Mouse (Mus musculus) left cerebral cortex, adult 18-20 months (tissue): ENCODE measurements at regions not wholly inside any gene's neighbourhood (a gene's known extent, or its start where the extent isn't known, plus 50 kb on each side); places are given as distances from the start of the nearest gene placed in this dataset.
"Not testable (repeated sequence)": the region's sequence is repeated elsewhere in the genome, so short reads cannot be mapped to it uniquely, and the experiment has no call there.

Experiments
- DNase-seq, 2 experiments: peaks; one replicate each; pipeline ENCODE4 v3.0.0; 2021 to 2022; ENCODE audit warnings: low spot score in 2 of 2, mixed read lengths in 1 of 2

DNA sequence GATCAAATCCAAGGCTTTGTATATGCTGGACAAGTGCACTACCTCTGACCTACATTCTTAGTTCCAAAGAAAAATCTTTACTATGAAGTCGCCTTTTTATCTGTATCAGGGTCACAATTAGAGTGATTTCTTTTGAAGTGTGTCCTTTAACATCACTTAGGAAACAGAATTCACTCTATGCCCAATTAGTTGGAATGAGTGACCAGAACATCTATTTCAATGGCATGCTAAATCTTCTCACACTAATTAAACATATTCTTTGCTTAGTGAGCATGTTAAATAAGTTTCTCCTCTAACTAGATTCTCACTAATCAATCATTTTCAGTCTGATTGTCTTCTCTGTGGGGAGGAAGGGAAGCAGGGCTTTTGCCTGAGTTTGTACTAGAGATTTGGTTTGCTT, 84.9 kb downstream of the Arl6ip6 start:
- no peak for DNase-seq

DNA sequence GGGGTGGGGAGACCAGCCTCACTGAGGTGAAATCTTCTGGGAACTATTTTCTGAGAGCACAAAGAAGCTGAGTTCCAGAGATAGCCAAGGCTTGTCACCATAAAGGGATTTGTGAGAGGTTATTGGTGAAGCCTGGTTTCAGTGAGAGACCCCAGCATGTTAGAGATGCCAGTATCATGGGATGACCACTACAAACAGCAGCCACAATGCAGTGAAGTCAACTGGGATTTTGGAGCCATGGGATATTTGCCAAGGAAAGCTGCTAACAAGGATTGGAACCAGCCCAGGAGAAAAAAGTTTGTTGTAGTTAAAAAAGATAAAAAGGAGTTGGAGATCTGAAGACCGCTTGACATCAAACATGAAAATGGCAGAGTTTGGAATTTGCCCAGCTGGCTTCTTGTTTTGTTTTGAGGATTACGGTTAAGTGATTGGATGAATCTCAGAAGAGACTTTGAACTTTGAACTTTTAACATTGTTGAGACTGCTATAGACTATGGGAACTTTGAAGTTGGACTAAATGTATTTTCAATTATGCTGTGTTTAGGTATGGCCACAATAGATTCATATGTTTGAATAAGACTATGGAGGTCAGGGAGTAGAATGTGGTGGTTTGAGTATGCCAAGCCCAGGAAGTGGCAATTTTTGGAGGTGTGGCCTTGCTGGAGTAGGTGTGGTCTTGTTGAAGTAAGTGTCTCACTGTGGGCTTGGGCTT, 110.3 kb downstream of the Arl6ip6 start:
- no peak for DNase-seq

DNA sequence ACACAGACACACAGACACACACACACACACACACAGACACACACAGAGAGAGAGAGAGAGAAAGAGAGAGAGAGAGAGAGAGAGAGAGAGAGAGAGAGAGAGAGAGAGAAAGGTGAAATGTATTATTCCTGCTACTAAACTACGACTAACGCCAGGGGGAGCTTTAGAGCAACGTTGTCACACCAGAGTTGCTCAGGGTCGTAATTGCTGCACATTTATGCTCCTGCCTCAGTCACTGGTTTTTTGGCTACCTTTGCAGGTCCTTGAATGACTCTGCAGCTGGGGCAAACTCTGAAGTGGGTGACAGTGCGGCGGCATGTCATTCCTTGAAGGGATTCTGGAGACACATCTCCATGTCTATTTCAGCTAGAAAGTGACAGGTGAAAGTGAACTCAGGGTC, 139.2 kb downstream of the Arl6ip6 start:
- peak; percentile 41 to 67 for DNase-seq

DNA sequence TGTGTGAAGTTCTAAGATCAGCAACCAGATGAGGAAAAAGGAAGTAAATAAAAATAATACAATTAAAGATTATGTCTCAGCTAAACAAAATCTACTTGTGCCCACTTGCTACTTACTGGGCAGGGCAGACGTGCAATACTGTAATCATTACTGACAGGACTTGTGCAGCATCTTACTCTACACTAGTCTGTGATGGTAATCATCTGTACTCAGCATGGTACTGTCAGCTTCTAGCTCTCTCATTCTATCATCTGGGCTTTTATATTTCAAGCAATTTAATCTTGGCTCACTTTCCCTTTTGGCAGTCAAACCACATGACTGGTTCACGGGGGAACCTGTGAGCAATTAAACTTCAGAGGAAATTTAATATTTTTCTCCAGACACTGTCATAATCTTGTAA, 167.5 kb downstream of the Arl6ip6 start:
- no peak for DNase-seq

DNA sequence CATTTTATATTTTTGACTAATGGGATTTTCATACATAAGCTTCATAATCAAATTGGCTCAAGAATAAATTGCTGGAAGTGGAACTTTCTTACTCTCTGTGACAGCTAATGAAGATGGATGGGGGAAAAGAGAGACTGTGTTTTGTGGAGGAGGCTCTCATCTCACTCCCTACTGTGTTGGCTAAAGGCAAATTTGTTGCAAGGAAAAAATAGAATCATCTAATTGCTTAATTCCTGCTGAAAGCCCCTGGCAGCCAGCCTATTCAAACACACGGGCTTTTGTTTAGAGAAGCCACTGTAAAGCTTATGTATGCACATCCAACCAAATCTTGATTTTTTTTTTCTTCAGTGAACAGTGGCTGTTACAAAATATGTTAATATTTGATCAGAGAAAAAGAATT, 190.8 kb downstream of the Arl6ip6 start:
- DNase-seq: no peak

DNA sequence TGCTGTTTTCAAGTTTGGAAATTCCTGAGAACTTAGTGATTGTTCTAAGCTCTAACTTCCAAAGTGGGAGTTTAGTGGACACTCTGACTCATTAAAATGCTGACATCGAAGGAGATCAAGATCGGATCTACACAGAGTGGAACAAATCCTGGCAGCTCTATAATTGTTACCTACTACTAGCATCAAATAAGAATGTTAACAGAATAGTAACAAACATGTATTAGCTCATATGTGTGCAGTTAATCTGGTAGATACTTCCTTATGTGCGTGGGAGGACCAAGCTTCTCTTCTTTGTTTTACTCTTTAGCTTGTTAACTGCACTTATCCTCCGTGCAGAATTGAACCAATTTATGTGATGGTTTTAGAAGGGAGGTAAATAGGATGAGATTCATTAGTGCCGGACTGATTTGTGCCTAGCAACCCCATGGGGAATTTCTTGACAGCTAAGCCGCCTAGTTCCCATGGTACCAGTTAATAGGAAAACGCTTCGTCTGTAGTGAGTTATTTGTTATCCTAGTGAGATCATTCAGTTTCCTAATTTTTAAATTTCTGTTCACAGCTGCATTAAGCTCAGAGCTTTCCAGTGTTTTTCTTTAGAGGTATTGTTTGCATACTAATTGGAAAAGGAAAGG, 193.1 kb downstream of the Arl6ip6 start:
- no peak for DNase-seq

DNA sequence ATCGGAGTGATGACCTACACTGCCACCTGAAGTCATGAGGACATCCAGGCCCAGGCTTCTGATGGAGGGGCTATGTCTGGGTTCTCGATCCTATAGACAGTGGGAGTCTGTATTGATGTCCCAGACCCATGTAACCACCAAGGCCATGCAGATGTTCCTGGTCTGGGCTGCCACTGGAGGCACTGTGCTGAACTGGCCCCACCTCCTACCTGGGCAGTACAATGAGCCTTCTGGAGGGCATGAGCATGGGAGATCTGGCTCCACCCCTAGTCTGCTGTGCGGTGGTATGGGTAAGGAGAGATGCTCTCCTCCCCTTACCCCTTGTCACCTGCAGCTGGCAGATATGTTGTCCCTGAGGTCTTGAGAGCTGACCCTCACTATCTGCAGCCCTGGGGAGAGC, 197.1 kb downstream of the Arl6ip6 start:
- no peak for DNase-seq

DNA sequence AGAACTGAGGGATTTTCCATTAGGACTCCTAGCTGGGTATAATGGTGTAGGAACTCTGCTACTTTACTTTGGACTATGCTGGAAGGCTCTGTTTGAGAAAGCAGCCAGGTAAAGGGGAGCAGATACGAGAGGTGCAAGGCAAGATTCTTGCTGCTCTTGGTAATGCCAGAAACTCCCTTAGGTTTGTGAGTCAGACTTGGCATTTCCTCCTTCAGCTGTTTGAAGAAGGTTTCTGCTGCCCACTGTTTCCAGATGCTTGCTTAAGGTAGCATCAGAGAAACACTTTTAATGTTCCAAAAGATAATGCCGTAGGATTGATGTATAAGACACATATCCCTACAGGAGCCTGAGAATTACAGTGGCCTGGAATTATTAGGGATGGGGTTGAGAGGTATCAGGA, 222.9 kb downstream of the Arl6ip6 start:
- no peak for DNase-seq

DNA sequence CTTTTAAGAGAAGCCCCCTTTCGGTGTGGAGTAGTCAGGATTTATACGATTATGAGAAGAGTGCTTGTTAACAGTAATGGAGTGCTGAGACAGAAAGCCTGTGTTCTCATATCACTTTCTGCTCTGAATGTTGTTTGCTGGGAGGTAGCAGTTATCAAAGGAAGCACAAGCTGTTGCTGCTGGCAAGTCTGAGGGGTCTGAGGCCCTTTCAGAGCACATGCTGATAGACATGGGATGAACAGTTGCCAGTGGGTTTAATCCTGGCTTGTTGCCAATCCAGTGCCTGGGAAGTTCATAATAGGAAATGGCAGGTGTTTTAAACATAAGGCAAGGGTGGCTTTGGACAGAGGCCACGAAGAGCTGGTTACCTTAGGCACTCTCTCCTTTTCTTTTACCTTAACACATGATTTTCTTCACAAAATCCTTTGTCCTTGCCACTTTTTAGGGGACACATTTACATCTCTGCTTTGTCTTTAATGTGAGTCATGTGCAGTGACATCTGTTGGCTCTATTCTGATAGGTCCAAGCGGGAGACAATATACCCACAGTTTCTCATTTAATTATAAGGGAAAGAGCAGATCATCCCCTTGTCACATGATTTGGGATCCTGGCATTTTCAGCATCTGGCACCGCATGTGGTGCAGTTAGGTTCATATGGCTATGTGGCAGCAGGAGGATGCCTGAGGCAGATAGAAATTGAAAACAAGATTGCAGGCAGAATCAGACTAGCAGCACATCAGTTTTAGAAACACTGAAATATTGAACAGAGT, 245.7 kb downstream of the Arl6ip6 start:
- DNase-seq: no peak

DNA sequence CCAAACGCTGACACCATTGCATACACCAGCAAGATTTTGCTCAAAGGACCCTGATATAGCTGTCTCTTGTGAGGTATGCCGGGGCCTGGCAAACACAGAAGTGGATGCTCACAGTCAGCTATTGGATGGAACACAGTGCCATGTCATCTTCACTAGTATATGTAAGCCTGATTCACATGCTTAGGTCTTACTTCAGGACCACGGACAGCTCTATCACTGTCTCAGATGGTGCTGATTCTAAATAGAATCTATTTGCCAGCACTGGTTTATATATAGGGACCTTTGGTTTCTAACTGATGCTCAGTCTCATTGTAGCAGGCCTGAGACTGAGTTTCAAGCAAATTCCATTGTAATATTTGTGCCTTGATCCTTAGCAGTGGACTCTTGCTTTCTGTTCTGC, 248.8 kb downstream of the Arl6ip6 start:
- DNase-seq: not testable (repeated sequence)

DNA sequence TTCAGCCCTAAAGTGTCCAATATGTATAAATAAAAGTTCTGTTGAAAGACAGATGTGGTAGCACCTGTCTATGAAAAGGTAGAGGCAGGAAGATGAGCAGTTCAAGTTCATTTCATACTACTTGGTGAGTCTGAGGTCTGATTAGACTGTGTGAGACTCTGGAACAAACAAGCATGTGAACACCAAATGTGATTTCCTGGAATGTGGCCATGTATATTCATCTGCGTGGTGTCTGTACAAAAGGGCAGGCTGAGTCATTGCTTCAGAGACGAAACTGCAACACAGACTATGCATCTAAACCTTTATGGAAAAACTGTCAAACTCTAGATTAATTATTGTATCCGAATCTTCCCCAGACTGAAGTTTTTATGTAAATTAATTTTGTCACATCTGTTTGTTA, 268.7 kb downstream of the Arl6ip6 start:
- DNase-seq: no peak

DNA sequence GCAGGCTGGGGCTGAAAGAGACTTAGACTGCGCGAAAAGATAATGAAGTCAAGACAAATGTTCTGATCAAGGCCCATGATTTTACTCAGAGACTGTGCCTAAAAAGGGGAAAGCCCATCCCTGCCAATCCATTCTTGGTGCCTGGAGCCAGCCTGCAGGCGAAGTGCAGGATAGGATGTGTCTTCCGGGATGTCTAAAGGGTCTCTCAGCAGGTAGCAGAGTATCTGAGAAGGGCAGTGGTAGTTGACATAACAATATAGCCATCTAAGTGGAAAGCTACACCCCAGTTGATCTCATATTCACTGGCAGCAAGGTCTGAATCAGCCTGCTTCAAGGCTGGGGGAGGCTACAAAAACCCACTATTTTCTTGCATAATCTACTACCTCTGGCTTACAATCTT, 282.9 kb downstream of the Arl6ip6 start:
- DNase-seq: no peak

DNA sequence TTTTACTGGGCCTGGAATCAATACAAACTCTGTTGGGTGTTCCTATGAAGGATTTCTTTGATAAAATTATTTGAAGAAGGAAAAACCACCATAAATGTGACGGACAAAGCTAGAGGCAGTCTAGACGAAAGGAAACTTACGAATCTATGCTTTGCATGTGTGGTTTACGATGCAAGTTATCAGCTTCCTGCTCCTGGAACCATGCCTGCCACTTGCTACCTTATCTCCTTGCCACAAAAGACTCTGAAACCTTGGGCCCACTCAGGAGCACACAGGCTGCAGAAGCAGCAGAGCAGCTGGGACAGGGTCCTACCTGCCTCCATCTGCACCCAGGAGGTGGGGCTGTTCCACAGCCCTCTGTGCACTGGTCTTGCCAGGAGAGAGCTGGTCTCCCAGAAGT, 287.5 kb downstream of the Arl6ip6 start:
- DNase-seq: not testable (repeated sequence)

DNA sequence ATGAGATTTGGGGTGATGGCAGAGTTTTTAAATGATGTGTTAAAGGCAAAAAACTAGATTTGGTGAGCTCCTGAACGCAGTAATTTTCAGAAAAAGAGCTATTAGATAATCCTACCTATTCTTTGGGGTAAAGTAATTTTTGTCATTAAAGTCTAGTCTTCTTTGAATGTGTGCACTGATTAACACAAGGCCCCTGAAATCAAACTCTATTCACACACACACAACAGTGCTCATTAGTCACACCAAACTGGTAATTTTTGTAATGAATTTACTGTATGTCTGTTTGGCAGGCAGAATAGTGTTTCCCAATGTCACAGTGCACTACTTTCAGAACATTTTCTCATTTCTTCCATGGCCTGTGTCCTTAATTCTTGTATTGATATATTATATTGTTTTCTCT, 296.8 kb downstream of the Arl6ip6 start:
- no peak for DNase-seq

DNA sequence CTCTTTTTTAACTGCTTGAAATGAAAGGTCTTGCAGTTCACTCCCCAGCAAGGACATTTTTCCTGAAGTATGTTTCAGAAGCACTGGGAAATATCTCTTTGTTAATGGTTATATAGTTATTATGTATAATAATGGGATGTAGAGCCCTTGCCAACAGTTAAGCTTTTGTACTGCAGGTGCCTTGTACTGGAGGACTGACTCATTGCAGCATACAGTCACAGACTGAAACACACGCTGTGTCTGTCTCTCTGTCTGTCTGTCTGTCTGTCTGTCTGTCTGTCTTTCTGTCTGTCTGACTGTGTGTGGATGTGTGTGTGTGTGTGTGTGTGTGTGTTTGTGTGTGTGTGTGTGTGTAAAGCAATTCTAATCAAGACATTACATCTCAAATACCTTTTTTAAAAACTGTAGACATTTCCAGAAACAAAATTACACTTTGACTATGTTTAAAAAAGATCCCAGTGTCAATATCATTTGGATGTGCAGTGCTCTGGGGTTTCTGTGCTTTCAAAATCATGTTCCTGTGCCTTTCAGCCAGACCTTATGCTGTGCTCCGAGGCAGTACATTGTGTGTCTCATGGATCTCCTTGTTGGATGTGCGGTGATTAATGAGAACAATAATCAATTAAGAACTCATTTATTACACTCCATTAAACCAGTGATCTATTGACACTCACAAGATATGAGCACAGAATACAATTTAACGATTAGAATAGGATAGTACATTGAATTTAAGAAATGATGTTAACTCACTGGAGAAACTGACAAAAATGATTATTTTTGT, 299.5 kb downstream of the Arl6ip6 start:
- no peak for DNase-seq

DNA sequence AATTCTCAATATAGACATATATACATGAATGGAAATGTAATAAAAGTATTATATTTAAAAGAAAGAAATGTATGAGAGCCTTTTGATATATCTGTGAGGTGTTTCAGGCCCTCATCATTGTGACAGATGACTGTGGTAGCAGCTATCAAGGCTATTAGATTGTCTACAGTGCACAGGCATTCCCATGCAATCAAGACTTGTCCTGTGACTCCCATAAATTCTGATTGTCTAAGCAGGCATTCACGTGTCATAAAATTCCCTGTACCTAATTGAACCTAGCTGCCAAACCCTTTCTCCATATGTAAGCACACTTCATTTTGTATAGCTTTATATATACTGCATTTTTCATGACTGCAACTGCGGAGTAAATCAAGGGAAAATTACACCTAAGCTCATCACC, 301.3 kb downstream of the Arl6ip6 start:
- no peak for DNase-seq

DNA sequence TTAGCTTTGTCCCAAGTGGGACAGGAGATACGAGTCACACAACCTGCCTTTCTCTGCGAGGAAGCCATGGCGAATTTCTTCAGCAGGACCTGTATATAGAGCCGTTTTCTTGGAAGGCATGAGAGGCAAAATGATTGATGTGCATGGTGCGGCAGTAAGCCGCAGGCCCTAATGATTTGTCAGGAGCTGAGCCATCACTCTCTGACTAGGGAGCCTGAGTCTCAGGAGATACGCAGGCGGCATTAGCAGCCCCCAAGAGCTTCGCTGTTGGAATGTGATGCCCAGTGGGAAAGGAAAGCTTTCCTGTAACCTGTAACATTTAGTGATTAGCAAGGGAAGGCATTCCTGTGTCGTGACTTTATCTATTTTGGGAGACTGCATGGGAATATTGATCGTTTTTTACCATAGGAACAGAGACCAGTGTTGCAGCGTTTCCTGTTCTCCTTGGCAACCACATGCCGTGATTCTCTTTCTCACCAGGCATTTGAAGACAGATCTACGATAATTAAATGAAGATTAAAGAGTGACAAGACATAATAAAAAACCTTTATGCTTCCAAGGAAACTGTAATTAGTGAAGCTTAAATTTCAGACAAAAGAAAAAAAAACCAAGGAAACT, 310.2 kb downstream of the Arl6ip6 start:
- no peak for DNase-seq

DNA sequence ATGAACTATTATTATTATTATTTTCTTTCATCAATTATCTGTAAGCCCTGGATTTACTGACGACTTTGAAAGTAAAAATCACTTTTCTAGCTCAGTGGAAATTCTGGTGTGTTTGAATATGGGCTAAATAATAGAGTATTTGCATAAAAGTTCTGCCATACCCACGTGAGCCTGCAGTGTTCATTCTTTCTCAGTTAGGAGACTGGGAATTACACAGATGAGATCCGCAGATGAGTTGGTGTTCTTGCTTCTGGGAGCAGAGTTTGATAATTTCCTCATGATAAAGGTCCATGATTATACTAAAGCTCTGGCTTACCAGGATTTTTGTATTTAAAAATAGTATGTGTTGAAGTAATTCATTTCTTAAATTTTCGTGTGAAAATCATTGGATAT, 310.7 kb downstream of the Arl6ip6 start:
- DNase-seq: no peak

DNA sequence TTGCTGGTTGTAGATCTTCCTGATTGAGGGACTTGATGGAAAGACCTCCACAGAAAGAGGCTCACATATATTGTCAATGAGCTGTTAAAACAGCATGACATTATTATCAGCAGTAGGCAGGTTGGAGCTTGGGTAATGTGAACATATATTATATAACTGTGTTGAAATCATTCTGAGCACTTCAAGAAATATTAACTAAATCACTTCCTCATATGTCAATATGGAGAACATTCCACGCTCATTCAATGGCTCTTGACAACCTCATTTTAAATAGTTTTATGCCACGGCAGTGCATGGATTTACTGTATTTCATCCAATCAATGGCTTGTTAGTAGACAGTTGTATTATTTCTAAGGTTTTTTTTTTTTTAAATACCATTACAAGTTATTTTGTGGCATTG, 350.6 kb downstream of the Arl6ip6 start:
- DNase-seq: no peak

DNA sequence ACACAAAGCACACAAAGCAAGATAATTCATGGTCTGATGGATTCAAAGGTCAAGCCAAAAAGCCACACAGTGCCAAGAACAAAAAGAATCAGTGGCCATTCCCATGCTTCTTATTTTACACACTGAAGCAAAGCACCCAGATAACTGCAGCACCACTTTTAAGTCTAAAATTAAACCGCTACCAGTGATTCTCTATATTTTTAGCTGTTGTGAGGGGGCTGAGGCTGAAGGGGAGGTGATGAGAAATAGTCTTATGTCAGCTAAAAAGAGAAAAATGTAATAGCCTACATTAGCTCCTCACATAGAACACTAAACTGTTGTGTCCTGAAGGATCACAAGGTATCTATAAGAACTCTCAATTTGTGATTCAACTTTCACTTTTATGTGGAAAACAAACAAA, 382.5 kb downstream of the Arl6ip6 start:
- no peak for DNase-seq

DNA sequence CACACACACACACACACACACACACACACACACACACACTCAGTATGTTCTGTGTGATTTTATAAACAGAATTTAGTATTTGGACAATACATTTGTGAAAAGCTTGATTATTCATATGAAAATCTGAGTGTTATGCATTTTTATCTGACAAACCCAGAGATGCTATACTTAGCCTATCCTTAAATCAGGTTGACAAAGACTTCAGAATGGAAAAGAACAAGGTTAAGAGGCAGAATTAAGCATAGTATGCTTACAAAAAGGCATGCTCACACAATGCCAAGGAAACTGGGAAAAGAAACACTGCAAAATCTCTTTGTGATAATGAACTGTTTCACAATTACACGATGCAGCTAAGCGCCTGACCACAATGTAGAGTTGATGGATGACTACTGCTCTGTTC, 414.3 kb downstream of the Arl6ip6 start:
- no peak for DNase-seq
